In the genomic region with DNA sequence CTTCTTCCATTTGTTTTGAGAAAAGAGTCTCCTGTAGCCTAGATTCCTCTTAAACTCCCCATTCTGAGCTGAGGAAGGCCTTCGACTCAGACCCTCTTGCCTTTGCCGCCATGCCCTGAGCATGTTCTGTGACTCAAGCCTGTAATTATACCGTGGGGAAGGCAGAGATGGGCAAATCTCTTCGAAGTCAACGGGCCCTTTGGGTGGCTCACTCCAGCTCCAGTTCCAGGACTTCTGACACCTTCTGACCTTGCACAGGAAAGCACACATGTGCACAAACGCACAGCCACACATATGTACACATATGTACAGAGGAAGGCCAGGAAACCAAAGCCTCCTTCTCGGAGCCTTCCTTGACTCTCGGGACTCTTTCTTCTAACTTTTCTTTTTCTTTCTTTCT, we compare ENCODE assay signal across 10 mouse cellular contexts. TPM values are rescaled to one million over a fixed set of nuclear protein-coding genes. Genes with fewer than 3 reads are reported as not detected.
DNase-seq lines count a peak whose midpoint lies in the region; ATAC-seq and TF ChIP-seq lines count a peak whose summit lies in the region.
"Had no signal": no experiment of that assay in that cellular context is flagged by ENCODE, and none has a peak within 500 bp of the region (broad histone marks: within the 10 kb centered on the region; RNA-seq: fewer than 3 reads in every experiment).

No protein-coding gene starts in this region.

- H3K4me3 ChIP-seq in kidney, embryonic 14.5 days (ENCODE audit: low read length): no peak overlapping the region
- H3K4me3 ChIP-seq in E14TG2a.4 (replicated peaks; ENCODE audit: low read length): peak overlapping the region; percentile 49; the same call in 1 of the 2 replicates
- no peak overlapping the region for H3K4me3 ChIP-seq in bone marrow, adult 2 months (replicated peaks; ENCODE audit: control insufficient read depth, low read depth, low read length)
- H3K4me3 ChIP-seq: hindbrain, embryonic 15.5 days had no signal

- no peaks in the 10 kb centered on the region for H3K9me3 ChIP-seq in kidney, embryonic 14.5 days (ENCODE audit: control insufficient read depth, low read length)
- no peaks in the 10 kb centered on the region for H3K9me3 ChIP-seq in E14TG2a.4 (ENCODE audit: low read length)
- H3K9me3 ChIP-seq: hindbrain, embryonic 15.5 days had no signal

- H3K4me2 ChIP-seq in kidney, embryonic 14.5 days (replicated peaks; ENCODE audit: low read depth, low read length): no peak overlapping the region
- H3K4me2 ChIP-seq: hindbrain, embryonic 15.5 days had no signal

- peaks cover 12% of the 10 kb centered on the region; the same call in 1 of the 2 replicates for H3K4me1 ChIP-seq in kidney, embryonic 14.5 days (ENCODE audit: control insufficient read depth, insufficient read depth, low read length)
- peaks cover 19% of the 10 kb centered on the region for H3K4me1 ChIP-seq in E14TG2a.4 (replicated peaks; ENCODE audit: low read depth, low read length)
- H3K4me1 ChIP-seq in bone marrow, adult 2 months (ENCODE audit: control insufficient read depth, insufficient read depth, low read length): peaks cover 9% of the 10 kb centered on the region
- H3K4me1 ChIP-seq: hindbrain, embryonic 15.5 days had no signal

- no peak for DNase-seq in kidney, adult 18-20 months
- no peak for DNase-seq in right cerebral cortex, postnatal 14 days
- no peak for DNase-seq in cerebellum, adult 9-11 months
- DNase-seq: cerebellum, adult 8-10 months; right cerebral cortex, postnatal 25 days had no signal

- H3K27ac ChIP-seq in kidney, embryonic 14.5 days (ENCODE audit: low read depth, low read length): peak overlapping the region; percentile 78; the same call in 1 of the 2 replicates
- H3K27ac ChIP-seq in bone marrow, adult 2 months (ENCODE audit: control insufficient read depth, insufficient read depth, low read depth, low read length, poor library complexity): peak overlapping the region; percentile 78
- H3K27ac ChIP-seq: hindbrain, embryonic 15.5 days had no signal

- H3K9ac ChIP-seq in kidney, embryonic 14.5 days (ENCODE audit: low read depth, low read length): no peak overlapping the region
- H3K9ac ChIP-seq: hindbrain, embryonic 15.5 days had no signal

- no peak for TF ChIP-seq POLR2A in bone marrow, adult 2 months (IDR thresholded peaks at IDR 0.05; ENCODE audit: borderline replicate concordance, control insufficient read depth, low read depth, low read length)

- H3K27me3 ChIP-seq in kidney, embryonic 14.5 days (ENCODE audit: control insufficient read depth, insufficient read depth, low read length): no peaks in the 10 kb centered on the region
- H3K27me3 ChIP-seq in E14TG2a.4 (ENCODE audit: insufficient read depth, low read length): peaks cover 46% of the 10 kb centered on the region
- H3K27me3 ChIP-seq: hindbrain, embryonic 15.5 days had no signal

- ATAC-seq in kidney, embryonic 14.5 days (ENCODE audit: low FRiP score, low TSS enrichment): no peak
- ATAC-seq in megakaryocyte, adult 5-6 weeks (ENCODE audit: poor library complexity, severe bottlenecking): 0 out of 2 replicates have a peak, but pooled peaks have one; percentile 18

- H3K36me3 ChIP-seq in kidney, embryonic 14.5 days (ENCODE audit: control insufficient read depth, insufficient read depth, low read length): no peaks in the 10 kb centered on the region
- no peaks in the 10 kb centered on the region for H3K36me3 ChIP-seq in E14TG2a.4 (ENCODE audit: insufficient read depth, low read length)
- H3K36me3 ChIP-seq: hindbrain, embryonic 15.5 days had no signal

- WGBS in kidney, embryonic 14.5 days: 80% methylated on average over 8 of the region's 8 CpGs
- WGBS in bone marrow, adult 2 months: 52% methylated on average over 8 of the region's 8 CpGs

- no peak for TF ChIP-seq CTCF in E14TG2a.4 (conservative IDR thresholded peaks at IDR 0.05; ENCODE audit: low read length)
- TF ChIP-seq CTCF in bone marrow, adult 2 months (IDR thresholded peaks at IDR 0.05; ENCODE audit: control insufficient read depth, insufficient read depth, low read length): no peak

RNA-seq across cellular contexts. Expression of a gene that starts 37.0 kb away (rescaled TPM):
- polyA plus RNA-seq in kidney, embryonic 14.5 days (2014; fragmentation: Nextera tagmentation; extraction: Ambion mirVana): 18.1 and 23.2 TPM in 2 replicates
- 12.5 and 25.2 TPM in 2 replicates for polyA plus RNA-seq in bone marrow, adult 2 months (2011; ENCODE audit: insufficient read depth, insufficient read length, low replicate concordance, missing spikeins)
- total RNA-seq in megakaryocyte, adult 5-6 weeks (2015): 50.7 and 54.8 TPM in 2 replicates
- 55.7 and 59.8 TPM in 2 replicates for total RNA-seq in megakaryocyte, adult 5-6 weeks (2017)

RNA-seq across cellular contexts. Expression of a gene that starts 56.6 kb away (rescaled TPM):
- 44.3 and 61.1 TPM in 2 replicates for polyA plus RNA-seq in kidney, embryonic 14.5 days (2014; fragmentation: Nextera tagmentation; extraction: Ambion mirVana)
- polyA plus RNA-seq in bone marrow, adult 2 months (2011; ENCODE audit: insufficient read depth, insufficient read length, low replicate concordance, missing spikeins): 34.1 and 75.2 TPM in 2 replicates
- total RNA-seq in megakaryocyte, adult 5-6 weeks (2015): 26.9 and 37.5 TPM in 2 replicates
- total RNA-seq in megakaryocyte, adult 5-6 weeks (2017): 26.7 and 28.3 TPM in 2 replicates
